Mouse (Mus musculus): ENCODE measurements around the gene Spx.

The Spx gene

DNA sequence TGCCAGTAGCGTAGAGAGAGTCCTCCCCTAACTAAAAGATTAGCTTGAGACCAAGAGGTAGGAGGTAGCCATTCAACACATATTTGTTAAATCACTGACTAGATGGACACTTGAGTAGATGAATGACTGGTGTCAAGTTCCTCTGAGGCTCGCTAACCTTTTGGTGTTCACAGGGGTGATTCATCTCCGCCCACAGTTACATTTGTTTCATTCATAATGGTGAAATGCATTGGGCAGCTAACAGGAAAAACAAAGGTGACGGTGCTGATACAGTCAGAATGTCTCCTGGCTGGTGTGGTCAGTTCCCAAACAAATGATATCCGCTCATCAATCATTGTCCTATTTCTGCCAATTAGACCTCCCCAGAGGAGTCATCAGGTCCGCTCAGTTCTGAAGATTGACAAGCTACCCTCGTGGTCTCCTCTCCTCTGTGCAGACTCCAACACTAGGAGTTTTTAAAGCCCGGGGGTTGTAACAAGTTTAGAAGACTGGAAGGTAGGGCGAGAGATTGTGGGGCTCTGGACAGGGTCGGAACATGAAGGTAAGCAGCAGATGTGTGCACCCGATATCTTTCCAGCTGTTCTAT is at the start of gene Spx:
Spx (plus strand) TSS at position 536 of the 586 bp plus-strand sequence.
- no peak for DNase-seq (ENCODE audit: low read depth, low spot score)

DNA sequence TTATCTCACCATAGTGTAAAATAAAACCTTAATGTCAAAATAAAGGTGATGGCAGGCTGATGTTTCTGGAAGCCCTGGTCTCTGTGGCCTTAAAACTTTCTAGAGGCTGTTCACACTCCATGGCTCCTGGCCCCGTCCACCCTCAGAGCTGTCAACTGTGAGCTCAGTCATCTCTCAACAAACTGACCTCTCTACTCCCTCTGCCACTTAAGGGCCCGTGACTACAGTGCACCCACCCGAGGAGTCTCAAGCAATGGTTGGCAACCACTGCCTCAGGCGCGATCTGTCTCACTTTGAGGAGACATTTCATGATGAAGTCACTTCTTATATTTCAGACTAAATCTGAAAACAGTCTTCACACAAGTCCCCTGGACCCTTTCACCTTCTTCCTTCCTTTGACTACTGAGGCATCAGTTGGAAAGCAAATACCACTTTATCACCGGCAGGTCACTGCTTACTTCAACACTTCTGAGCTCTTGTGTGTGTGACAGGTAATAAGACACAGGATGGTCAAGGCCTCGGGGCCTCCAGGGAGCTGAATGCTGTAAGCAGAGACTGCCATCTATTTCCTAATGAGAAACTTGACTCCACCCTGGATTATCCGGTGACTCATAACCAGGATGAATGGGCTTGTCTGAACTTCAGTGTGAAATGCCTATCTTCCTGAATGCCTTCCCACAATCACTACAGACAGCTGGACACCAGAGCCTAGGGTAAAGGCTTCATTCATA is 47.3 kb upstream of the Spx start:
- DNase-seq (ENCODE audit: low read depth, low spot score), result no peak

DNA sequence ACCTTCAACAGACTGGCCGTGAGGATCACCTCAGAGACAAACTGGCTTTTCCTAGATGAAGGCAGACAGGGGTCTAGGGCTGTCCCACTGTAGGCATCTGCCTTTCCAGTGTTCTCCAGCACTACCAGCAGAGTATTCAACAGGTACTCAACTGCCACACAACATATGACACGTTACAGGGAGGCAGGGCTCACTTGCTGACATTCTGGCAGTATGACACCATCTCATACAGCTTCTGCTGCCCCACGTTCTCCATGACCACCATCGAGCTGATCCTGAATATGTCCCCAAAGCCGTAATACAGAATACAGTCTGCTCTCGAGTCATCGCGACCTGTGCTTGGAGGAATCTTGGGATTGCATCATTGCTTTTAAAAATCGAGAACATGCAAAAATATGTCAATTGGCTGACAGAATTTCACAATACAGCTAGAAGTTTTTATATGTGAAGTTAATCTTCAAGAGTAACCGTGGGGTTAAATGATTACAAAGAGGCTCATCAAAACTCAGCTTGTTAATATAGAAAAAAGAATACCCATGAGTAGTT is 46.7 kb upstream of the Spx start:
- DNase-seq (ENCODE audit: low read depth, low spot score), result no peak

- DNase-seq (ENCODE audit: low read depth, low spot score), result no peak
Measured at GRCm38 (mm10) chr6:142367565-142367964, 45.7 kb upstream of the Spx start.

DNA sequence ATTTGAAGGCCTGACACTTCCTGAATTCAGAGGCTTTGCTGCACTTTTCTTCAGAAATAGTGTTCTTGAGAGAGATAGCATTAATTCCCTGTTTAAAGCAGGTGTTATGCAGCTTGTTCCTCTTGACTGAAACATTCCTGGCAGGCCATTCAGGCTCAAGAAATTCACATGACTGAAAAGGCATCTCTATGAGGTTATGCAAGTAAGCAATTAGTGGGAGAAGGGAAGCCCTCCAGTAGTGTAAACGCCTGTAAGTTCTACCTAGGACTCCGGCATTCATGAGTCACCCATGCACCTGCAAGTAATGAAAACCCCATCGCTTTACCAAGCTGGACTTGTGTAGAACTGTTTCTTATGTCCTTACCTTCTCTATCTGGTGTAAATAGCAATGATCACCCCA is 43.7 kb upstream of the Spx start:
- DNase-seq (ENCODE audit: low read depth, low spot score), result no peak

DNA sequence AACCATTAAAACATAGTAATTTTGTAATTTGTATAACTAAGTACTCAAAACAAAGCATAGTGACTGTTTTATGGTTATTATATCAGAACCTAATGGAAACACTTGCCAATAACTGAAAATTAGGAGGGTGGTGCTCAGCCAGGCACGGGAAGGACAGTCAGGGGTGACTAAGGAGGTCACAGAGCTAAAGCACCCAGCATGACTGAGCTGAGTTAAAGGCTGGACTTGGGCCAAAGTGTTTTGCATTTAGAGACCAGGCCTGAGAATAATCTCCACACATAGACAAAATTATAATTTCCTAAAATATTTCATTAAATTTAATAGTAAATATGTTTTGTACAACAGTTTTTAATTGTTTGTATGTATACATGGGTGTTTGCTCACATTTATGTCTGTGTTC is 36.2 kb upstream of the Spx start:
- no peak for DNase-seq (ENCODE audit: low read depth, low spot score)

GRCm38 (mm10) chr6:142378576-142379330 is 34.5 kb upstream of the Spx start:
- DNase-seq (ENCODE audit: low read depth, low spot score), result no peak

DNA sequence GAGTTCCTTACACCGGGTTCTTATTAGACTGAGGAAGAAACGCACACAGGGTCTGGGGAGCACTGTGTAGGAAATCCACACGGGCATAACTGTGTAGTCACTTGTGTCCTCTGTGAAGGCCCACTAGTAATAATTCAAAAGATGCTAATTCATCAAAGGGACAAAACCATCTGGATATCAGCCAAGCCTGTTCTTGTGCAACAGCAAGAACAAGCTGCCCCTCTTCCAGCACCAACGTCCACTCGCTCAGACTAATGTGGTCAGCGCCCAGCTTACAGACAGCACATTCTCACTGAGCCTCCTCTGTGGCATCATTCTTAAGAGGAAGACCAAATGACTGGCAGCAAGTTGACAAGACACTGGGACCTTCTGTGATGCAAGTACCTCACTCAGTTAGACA is 33.3 kb upstream of the Spx start:
- DNase-seq (ENCODE audit: low read depth, low spot score), result no peak

- no peak for DNase-seq (ENCODE audit: low read depth, low spot score)
Measured at GRCm38 (mm10) chr6:142381615-142382014, 31.6 kb upstream of the Spx start.

GRCm38 (mm10) chr6:142384521-142384920 is 28.7 kb upstream of the Spx start:
- DNase-seq (ENCODE audit: low read depth, low spot score), result no peak

GRCm38 (mm10) chr6:142386285-142387010 is 26.8 kb upstream of the Spx start:
- DNase-seq (ENCODE audit: low read depth, low spot score), result no peak

DNA sequence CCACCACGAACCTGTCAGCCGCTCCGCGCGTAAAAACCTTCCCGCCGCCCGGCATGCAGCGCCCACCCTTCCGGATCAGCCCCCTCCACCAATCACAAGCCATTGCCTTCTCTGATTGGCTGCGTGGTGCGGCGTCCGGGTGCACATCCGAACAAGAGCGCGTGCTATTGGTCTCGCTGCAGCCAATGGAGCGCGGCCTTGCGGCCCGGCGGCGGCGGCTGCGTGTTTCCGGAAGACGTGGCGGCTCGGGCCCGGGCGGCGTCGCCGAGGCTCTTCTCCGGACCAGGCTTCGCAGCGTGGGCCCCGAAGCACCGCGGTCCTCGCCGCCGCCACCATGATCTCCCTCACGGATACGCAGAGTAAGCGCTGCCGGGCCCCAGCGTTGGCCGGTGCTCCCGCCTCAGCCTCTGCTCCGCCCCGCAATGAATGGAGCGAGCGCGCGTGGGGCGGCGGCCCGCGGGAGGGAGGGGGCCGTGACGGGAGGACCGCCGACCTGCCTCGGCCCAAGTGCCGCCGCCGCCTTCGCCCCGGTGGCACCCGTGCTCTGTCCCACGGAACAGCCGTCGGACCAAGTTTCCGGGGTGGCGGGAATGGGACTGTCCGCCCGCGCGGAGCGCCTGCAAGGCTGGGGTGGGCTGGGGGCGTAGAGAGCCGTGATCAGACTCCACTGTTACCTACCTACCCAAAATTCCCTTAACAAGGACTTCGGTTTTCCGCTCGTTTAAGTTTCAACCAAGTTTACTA is 26.1 kb upstream of the Spx start, which contains the start of the genes Recql and Golt1b:
Recql (minus strand) TSS at position 77 of the 744 bp plus-strand sequence.
Golt1b (plus strand) TSS at position 211 of the 744 bp plus-strand sequence.
- peak; percentile 96 for DNase-seq (ENCODE audit: low read depth, low spot score)

DNA sequence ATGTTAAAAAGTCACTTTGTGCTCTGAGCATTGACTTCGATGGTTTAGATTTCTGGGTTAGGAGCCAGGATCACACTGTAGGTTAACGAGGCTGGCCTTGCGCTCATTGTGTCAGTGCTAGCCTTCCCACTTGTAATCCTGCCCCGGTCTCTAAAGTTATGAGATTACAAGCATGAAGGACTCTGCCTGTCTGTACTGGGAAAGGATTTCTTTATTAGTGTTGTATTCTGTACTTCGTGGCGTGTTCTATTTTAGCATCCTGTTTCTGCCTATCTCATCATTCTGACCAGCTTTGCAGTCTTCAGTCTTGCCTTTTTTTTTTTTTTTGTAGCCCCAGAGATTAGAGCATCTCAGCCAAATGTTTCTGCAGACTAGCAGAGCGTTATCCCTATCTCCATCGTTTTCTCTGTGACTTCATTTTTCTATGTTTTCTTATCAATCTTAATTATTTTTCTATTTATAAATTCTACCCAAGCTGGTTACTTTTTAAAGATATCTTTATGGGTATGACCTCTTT is 25.4 kb upstream of the Spx start:
- no peak for DNase-seq (ENCODE audit: low read depth, low spot score)

- DNase-seq (ENCODE audit: low read depth, low spot score), result no peak
Measured at GRCm38 (mm10) chr6:142389101-142389500, 24.1 kb upstream of the Spx start.

DNA sequence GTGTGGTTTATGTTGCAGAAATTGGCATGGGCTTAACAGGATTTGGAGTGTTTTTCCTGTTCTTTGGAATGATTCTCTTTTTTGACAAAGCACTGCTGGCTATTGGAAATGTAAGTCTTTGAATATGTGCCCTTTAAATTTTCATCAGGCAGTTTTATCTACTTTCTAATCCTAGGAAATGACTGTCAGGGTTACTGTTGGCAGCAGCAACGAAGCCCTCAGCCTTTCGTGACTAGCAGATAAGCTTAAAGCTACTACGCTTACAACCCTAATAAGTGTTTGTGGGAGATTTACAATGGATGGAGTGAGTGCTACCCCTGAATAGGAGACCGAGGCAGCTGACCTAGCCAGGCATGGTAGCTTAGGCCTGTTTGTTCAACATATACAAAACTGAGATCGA is 20.9 kb upstream of the Spx start:
- DNase-seq (ENCODE audit: low read depth, low spot score), result no peak

DNA sequence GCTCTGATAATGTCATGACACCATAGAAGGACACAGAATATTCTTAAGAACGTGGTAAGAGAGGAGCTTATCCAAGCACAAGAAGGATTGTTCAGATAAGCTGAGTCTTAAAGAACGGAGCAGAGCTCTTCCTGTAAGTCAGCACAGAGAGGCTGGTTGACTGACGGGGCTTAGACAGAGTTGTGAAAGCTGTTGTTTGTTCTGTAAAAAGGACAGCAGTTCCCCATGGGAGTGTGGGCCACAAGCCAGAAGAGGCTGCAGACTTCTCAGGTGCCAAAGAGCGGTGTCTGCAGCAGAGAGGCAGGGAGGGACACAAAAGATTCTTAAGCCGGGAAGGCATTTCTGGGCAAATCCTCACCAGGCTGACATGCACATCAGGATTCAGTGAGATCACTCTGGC is 18.6 kb upstream of the Spx start:
- DNase-seq (ENCODE audit: low read depth, low spot score), result no peak

DNA sequence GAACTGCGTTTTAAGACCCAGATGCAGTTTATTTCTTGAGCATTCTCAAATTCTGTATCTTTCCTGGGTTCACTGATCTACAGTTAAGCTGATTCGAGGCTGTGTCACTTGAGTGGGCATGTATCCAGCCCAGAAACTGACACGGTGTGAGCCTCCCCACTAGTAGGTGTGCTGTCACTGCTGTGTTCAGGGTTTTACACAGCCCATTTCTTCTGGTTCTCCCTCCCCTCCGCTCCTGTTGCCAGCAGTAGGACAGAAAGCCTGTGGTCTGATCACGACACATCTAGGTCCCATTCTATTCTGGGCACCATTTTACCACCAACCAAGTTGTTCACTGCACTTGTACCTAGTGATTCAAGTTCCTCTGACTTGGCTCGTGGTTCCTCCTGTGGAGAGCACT is 17.5 kb upstream of the Spx start:
- DNase-seq (ENCODE audit: low read depth, low spot score), result no peak

DNA sequence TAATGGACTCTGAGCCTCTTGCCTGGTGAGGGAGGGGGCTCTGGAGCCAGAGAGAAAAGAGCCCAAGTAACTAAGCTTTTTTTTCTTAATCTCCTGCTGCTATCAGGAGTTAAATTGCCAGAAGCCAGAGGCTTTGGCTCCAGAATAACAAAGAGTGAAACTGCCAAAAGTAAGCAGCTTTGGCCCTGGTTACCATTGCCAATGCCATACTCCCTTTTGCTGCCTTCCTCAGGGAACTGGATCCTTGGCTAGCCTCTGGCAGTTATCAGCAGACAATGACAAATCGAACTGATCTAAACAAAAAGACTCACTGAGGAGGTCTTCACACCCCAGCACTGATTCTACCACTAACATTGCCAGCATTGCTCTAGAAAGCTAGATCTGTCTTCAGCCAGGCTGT is 2.1 kb upstream of the Spx start:
- no peak for DNase-seq (ENCODE audit: low read depth, low spot score)

- DNase-seq (ENCODE audit: low read depth, low spot score), result no peak
Measured at GRCm38 (mm10) chr6:142413845-142414244, 604 bp downstream of the Spx start.

DNA sequence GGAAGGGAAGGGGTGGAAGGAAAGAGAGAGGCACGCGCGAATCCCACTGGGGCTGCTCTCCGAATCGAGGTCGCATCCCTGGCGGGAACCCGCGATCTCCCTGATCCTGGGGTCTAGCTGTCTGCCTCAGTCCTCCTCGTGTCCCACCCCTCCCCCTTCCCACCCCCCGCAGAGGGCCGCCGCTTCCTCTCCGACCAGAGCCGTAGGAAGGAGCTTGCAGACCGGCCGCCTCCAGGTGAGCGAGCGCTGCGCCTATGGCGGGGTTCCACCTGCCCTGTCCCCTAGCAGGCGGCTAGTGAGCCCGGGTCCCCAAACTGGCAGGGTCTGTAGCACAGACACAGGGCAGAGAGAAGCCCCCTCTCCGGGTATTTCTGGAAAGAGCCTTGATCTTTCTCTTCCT is 1.4 kb downstream of the Spx start:
- peak; percentile 26 for DNase-seq (ENCODE audit: low read depth, low spot score)

GRCm38 (mm10) chr6:142424976-142425375 is 11.7 kb downstream of the Spx start:
- DNase-seq (ENCODE audit: low read depth, low spot score), result no peak

Measured in R1 (cell line).